Mouse (Mus musculus) megakaryocyte, embryonic 14.5 days (primary cell): ENCODE data around the gene Banp. TPM values are rescaled to one million over a fixed set of nuclear protein-coding genes. Genes with fewer than 3 reads are reported as not detected.

Source experiments
- H3K27me3 ChIP-seq: replicated peaks from 2 replicates; pipeline ENCODE3; 2012; ENCODE audit warnings: inconsistent platforms
- H3K36me3 ChIP-seq: replicated peaks from 2 replicates; pipeline ENCODE3; 2012; ENCODE audit warnings: low read length, inconsistent platforms, mixed read lengths
- H3K4me1 ChIP-seq: 2 replicates; pipeline ENCODE4 v1.6.1; 2012; ENCODE audit warnings: inconsistent platforms
- H3K4me3 ChIP-seq: replicated peaks from 2 replicates; pipeline ENCODE3; 2012; ENCODE audit warnings: moderate library complexity, mild to moderate bottlenecking, inconsistent platforms
- H3K9me3 ChIP-seq: 2 replicates; pipeline ENCODE4 v1.6.1; 2012; ENCODE audit warnings: inconsistent platforms
- FLI1 ChIP-seq: IDR thresholded peaks from 2 replicates; pipeline ENCODE4 v1.6.1; 2012; ENCODE audit warnings: low read length, inconsistent platforms, mixed read lengths
- GATA1 ChIP-seq: IDR thresholded peaks from 3 replicates; pipeline ENCODE4 v1.6.1; 2012; ENCODE audit warnings: mixed read lengths, low read length, inconsistent platforms, borderline replicate concordance
- polyA plus RNA-seq: library from polyadenylated mRNA; stranded (reverse); fragments of >175 nt; gene quantifications from 2 replicates; pipeline ENCODE4 v1.2.3, GENCODE M21; 2012; ENCODE audit warnings: low replicate concordance; ENCODE audit not compliant: insufficient read depth

Banp gene
- polyA plus RNA-seq = 47.5 and 119 TPM in 2 replicates

- H3K4me1 ChIP-seq = peaks cover 74% of the 10 kb centered on the region
- no peaks in the 10 kb centered on the region for H3K27me3 ChIP-seq
- peak within 1 kb of the TSS; percentile 98 for H3K4me3 ChIP-seq
- no peaks in the 10 kb centered on the region for H3K9me3 ChIP-seq
- H3K36me3 ChIP-seq = peaks cover 34% of the 10 kb centered on the region
- TF ChIP-seq GATA1 = no peak
- no peak for TF ChIP-seq FLI1
Measured at GRCm38 (mm10) chr8:121949222-121949800, at the start of gene Banp. Gene Banp (plus strand): TSS chr8:121949750.

- peaks cover 56% of the 10 kb centered on the region for H3K36me3 ChIP-seq
- TF ChIP-seq GATA1 (no peak), FLI1 (no peak)
- H3K4me1 ChIP-seq = peaks cover 97% of the 10 kb centered on the region
- peak overlapping the region; percentile 77 for H3K4me3 ChIP-seq
- H3K27me3 ChIP-seq = no peaks in the 10 kb centered on the region
- H3K9me3 ChIP-seq = no peaks in the 10 kb centered on the region
Measured at GRCm38 (mm10) chr8:121901498-121902236, 47.9 kb upstream of the Banp start.

DNA sequence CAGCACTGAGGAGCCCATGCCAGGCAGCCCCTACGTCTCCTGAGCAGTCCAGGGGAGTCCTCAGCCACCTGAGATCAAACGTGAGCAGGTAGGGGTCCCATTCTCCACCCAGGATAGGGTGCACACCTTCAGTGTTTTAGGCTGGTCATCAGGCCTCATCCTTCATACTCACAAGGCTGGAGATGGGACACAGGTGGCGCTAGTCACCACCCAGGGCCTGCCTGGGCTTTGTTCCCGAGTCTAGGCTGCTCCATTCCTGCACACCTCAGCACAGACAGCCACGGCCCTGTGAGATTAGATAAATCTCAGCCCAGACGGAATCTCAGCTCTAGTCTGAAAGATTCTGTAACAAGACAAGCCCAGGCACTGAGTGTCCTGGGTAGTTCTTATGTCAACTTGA is 45.6 kb upstream of the Banp start:
- H3K36me3 ChIP-seq = peaks cover 47% of the 10 kb centered on the region
- H3K4me1 ChIP-seq = peaks cover 94% of the 10 kb centered on the region
- no peaks in the 10 kb centered on the region for H3K27me3 ChIP-seq
- peak overlapping the region; percentile 83 for H3K4me3 ChIP-seq
- no peaks in the 10 kb centered on the region for H3K9me3 ChIP-seq
- no peak for TF ChIP-seq GATA1
- TF ChIP-seq FLI1 = no peak

DNA sequence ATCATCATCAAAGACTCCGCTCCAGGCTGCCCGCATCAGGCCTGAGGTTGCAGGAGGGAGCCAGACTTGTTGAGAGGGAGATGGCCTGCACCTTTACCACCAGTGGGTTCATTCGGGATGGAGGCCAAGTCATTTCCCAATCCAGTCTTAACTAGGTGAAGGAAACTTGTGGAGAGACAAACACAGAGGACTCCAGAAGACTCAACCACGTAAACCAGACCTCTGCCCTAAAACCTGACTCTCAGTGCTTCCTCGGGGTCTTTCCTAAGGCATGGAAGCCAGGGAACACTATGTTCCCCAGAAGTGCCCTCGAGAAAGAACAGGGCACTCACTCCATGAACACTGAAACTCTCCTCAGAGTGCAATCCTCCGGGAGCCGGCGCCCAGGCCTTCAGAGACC is 44.6 kb upstream of the Banp start:
- Histone ChIP-seq H3K27me3 (no peaks in the 10 kb centered on the region), H3K9me3 (no peaks in the 10 kb centered on the region), H3K4me1 (peaks cover 94% of the 10 kb centered on the region), H3K36me3 (peaks cover 47% of the 10 kb centered on the region), H3K4me3 (peak overlapping the region; percentile 83)
- no peak for TF ChIP-seq FLI1
- TF ChIP-seq GATA1 = no peak

DNA sequence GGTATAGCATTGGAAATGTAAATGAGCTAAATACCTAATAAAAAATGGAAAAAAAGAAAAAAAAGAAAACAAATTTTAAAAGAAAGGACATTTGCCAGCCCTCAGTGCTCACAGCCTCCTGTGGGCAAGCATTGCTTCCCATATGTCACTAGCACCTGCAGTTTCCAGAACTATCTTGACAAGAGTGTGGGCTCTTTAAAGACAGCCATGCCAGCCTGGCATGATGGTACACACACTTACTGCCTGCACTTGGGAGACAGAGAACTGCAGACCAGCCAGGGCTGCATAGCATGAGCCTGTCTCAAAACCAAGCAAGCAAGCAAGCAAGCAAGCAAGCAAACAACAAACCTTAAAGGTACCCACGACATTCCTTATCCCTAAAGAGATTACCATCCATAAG is 44.1 kb upstream of the Banp start:
- Histone ChIP-seq H3K36me3 (peaks cover 44% of the 10 kb centered on the region), H3K4me3 (peak overlapping the region; percentile 100), H3K4me1 (peaks cover 94% of the 10 kb centered on the region), H3K27me3 (no peaks in the 10 kb centered on the region), H3K9me3 (no peaks in the 10 kb centered on the region)
- TF ChIP-seq FLI1 (no peak), GATA1 (no peak)

- Histone ChIP-seq H3K9me3 (no peaks in the 10 kb centered on the region), H3K4me1 (peaks cover 94% of the 10 kb centered on the region), H3K36me3 (peaks cover 41% of the 10 kb centered on the region), H3K27me3 (no peaks in the 10 kb centered on the region), H3K4me3 (peak overlapping the region; percentile 100)
- TF ChIP-seq FLI1 (no peak), GATA1 (no peak)
Measured at GRCm38 (mm10) chr8:121905864-121906263, 43.7 kb upstream of the Banp start.

DNA sequence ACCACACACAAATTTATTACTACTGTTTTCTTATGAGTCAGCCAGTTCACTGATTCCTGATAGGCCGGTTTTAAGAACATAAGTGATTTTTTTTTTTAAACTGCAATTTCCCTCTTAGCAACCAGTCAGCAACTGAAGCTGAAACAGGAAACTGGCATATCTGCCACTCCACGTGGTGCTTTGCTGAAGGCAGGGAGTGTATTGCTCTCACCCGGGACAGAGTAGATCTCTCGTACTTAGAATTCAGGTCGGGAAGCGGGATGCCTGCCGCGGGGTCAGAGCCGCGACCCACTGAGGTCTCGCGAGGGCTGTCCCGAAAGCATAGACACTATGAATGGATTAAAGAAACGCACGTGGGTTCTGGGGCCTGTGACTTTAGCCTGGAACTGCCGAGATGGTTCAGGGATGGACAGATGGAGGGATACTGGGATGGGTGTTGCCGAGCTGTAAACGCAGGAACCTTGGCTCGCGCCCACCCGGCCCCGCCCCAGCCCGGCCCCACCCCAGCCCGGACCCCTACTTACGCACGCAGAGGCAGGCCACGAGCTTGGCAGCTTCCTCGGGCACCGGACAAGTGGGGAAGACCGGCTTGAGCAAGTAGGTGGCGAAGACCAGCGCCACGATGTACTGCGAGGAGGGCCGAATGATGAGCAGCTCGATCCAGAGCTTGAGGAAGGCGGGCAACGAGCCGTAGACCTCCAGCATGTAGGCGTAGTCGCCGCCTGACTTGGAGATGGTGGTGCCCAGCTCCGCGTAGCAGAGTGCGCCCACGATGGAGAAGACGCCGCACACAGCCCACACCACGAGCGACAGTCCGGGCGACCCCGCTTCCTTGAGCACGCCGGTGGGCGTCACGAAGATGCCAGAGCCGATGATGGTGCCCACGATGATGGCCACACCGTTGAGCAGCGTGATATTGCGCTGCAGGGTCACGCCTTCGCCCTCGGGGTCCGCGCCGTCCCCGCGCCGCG is 42.7 kb upstream of the Banp start:
- Histone ChIP-seq H3K27me3 (no peaks in the 10 kb centered on the region), H3K4me1 (peaks cover 94% of the 10 kb centered on the region), H3K36me3 (peaks cover 32% of the 10 kb centered on the region), H3K9me3 (no peaks in the 10 kb centered on the region), H3K4me3 (peak overlapping the region; percentile 100)
- TF ChIP-seq GATA1 (no peak), FLI1 (no peak)

DNA sequence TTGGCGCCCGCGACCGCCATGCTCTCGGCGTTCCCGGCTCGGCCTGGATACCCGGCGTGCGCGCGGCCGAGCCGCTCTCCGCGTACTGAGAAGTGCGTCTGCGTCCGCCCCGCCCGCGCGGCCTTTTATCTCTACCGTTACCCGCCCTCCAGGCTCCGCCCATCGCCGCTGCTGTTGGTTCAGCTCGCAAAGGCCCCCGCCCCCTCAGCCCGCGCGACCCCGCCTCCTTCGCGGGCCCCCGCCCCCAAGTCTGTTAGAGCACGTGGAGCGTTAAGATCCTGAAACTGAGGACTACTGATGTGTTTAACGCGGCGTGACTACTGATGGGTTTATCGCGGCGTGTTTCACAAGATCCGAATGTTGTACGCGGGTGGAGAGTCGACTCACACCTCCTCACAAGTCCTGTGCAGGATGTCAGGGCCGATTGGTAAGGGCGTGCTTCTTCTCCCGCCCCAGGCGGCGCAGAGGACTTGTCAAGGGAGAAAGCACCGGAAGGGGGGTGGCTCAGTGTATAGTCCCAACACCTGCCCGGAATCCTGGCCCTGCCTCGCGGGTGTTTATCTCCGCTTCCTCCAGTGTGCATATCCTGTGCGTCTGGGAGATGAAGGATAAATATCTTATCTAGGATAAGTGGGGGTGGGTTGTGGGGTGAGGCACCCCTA is 41.8 kb upstream of the Banp start, which contains the start of gene Slc7a5:
Slc7a5 (minus strand) TSS at position 108 of the 662 bp plus-strand sequence.
- H3K27me3 ChIP-seq = no peaks in the 10 kb centered on the region
- no peaks in the 10 kb centered on the region for H3K9me3 ChIP-seq
- H3K4me3 ChIP-seq = peak within 1 kb of the TSS; percentile 100
- TF ChIP-seq GATA1 = no peak
- no peak for TF ChIP-seq FLI1
- peaks cover 94% of the 10 kb centered on the region for H3K4me1 ChIP-seq
- H3K36me3 ChIP-seq = peaks cover 23% of the 10 kb centered on the region
